Mouse (Mus musculus): Measurements from ENCODE around the gene Trpv3.
"Not testable (repeated sequence)": the region's sequence is repeated elsewhere in the genome, so short reads cannot be mapped to it uniquely, and the experiment has no call there.

Gene Trpv3

DNA sequence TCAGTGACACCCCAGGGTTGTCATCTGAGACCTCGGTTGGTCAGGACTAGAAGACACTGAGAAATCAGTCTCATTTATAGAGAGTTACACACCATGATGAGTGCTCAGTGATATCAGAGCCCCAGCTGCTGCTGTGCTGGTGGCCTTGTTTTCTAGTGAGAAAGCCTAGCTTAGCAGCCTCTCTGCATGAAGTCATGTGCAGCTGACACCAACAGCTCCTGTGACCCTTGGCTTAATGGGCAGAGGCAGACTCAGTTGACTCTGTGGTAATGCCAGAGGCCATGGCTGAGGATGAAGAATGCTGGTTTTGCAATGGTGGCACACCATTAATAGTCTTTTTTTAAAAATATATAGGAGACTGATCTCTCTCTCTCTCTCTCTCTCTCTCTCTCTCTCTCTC lies 22.4 kb downstream of the Trpv3 start:
- no peak for DNase-seq

DNA sequence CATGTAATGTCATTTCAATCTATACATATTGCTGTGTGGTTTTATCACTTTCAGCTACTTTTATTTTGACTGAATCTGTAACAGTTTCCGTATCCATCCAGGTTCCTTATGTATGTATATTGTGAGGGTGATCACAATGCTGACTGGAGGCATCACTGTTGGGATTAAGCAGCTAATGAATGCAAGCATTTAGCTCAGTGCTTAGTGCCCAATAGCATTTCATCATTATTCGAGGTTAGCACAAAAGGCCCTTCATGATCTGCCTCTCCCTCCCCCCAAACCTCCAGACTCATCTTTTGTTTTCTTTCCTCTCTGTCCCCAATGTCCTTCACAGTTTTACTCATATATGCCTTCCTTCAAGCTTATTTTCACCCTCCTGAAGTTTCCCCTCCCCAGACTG lies 35.9 kb downstream of the Trpv3 start:
- no peak for DNase-seq

DNA sequence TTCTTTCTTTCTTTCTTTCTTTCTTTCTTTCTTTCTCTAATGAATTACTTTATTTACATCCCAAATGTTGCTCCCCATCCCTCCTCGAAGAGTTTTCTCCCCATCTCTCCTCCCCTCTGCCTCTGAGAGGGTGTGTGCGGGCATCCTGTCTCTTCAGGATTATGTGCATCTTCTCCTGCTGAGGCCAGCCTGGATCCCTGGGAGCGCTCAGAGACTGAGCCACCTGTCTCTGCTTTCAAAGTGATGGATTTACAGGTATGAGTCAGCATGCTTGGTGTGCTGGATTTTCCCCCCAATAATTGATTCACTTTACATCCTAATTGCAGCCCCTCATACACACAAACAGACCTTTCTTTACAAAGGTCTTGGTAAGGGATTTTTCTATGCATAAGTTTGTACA lies 48.8 kb downstream of the Trpv3 start:
- no peak for DNase-seq

DNA sequence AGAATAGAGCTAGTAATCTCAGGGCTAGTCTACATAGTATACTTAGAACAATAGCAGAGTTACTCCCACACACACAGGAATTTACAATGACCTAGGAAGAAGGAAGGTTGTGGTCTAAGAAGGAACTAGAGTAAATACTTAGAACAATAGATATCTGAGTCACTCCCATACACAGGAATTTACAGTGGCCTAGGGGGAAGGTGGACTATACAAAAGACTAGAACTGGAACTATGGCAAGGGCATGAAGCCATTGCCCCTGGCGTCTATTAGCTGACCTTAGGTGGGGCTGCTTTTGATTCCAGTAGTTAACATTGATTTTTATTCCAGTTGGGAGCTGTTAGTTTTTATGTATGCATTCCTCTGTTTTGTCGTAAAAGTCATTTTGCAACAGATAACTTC lies 51.4 kb downstream of the Trpv3 start:
- not testable (repeated sequence) for DNase-seq

DNA sequence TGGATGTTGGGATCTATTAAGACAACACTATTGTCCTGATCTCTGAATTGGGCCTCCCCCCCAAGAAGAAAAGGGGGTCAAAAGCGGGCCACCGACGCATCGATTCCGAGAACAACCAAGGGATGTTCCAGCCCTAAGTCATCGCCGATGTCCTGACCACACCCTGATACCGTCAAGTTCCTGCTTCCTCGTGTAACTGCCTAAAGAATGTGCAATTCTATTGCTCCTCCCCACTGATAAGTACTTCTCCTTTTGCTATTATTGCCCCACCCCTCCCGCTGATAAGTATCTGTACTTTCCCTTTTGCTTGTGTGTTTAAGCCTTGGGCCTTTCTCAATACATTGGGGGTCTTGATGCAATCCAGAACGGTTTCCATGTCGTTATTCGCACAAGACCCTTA lies 53.9 kb downstream of the Trpv3 start:
- not testable (repeated sequence) for DNase-seq

- DNase-seq: no peak
These were observed 57.0 kb downstream of the Trpv3 start for GRCm38 (mm10) chr11:73323906-73324830.

- DNase-seq: no peak
These were observed 59.3 kb downstream of the Trpv3 start for GRCm38 (mm10) chr11:73326485-73326886.

- no peak for DNase-seq
These were observed 60.2 kb downstream of the Trpv3 start for GRCm38 (mm10) chr11:73327361-73327760.

- no peak for DNase-seq
These were observed 62.3 kb downstream of the Trpv3 start, which contains the start of the genes Aspa, Gm49340 and Spata22 for GRCm38 (mm10) chr11:73329442-73329841. Gene Aspa (minus strand): TSS chr11:73329596. Gene Gm49340 (plus strand): TSS chr11:73329741. Gene Spata22 (plus strand): TSS chr11:73329741.

DNA sequence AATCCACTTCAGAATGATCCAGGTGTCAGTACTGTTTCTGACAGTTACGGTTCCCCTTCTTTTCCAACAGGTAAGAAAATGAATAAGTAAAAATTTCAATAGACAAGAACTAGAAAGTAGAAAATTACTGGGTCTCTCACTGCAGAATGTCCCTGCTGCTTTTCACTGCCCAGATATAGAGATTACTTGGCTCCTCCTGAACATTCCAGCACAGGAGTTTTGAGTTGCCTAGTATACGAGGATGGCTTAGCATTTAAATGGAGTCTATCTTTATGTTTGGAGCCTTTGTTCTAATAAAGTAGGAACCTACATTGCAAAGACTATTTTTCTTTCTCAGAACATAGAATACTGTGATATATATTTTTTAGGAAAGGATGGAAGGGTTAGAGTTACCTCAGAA lies 66.2 kb downstream of the Trpv3 start:
- no peak for DNase-seq

DNA sequence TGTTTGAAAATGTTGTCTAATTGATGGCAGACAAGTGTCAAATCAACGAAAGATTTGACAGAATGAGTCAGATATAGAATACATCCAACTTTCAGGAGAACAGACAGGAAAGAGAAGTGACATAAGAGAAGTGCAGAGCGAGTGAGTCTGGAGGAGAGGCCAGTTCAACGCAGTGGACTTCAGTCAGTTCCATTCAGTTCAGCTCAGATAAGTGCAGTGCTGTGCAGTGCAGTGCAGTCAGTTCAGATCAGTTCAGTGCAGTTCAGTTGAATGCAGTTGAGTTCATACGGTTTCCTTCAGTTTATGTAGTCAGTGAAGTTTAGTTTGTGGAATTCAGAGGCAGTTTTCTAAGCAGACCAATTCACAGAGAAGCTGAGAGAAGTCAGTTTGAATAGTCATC lies 69.7 kb downstream of the Trpv3 start:
- DNase-seq: no peak
